Mouse (Mus musculus) kidney, postnatal 36 days (tissue): ENCODE data around the gene Tmem150c.

ENCODE experiments used
- DNase-seq, 2 experiments: peaks; one replicate each; pipeline ENCODE4 v3.0.0; 2021 to 2022; ENCODE audit warnings: mixed read lengths in 2 of 2

The Tmem150c gene

DNA sequence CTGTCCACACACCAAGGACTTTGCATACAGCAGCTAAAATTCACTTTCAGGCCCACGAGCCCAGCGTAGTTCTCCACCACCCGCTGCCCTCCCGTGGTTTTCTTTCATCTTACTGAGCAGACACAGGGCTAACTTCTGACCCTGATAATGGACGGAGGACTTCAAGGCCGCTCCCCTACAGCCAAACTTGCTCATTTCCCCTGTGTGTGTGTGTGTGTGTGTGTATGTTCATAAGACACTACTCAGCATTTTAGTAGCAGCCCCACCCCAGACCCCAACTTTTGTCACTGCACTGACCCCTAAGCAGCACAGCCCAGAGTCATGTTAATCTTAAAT is at the start of gene Tmem150c:
TSS of gene Tmem150c (minus strand) at position 171 of the 336 bp plus-strand sequence.
- DNase-seq = no peak

DNA sequence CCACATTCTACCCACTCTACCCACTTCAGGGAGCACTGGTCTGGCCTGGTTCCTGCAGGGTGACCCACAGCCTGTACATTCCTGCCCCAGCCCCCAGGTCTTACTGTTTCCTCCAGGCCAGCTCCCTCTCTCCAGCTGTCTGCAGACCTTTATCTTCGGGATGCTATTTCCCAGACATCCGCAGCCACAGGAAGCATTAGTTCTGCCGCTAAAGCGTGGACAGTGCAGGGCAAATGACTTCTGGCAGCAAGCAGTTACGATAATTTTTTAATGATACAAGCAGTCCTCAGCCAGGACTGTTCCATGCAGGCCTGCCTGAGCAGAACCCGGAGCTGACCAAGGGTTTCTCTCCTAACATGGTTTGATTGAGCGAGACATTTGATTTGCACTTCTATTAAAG is 49.5 kb upstream of the Tmem150c start:
- no peak for DNase-seq

DNA sequence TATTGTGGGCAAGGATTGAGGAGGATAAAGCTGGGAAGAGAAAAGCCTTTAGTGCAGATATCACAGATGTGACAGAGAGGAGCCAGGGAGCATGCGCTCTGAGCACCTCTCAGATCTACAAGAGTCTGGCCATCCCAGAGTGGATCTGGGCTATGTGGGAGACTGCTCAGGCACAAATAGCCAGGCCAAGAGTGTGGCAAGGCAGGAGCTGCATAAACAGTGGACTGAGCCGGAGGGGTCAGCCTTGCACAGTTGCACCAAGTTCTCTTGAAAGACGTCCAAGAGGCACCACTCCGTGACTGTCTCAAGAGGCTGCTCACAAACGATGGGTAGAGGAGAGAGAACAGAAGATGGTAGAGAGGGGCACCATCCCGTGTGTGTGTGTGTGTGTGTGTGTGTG is 47.1 kb upstream of the Tmem150c start:
- DNase-seq = peak; percentile 23 to 47

- DNase-seq = no peak
These were observed 46.0 kb upstream of the Tmem150c start for GRCm38 (mm10) chr5:100205519-100206189.

DNA sequence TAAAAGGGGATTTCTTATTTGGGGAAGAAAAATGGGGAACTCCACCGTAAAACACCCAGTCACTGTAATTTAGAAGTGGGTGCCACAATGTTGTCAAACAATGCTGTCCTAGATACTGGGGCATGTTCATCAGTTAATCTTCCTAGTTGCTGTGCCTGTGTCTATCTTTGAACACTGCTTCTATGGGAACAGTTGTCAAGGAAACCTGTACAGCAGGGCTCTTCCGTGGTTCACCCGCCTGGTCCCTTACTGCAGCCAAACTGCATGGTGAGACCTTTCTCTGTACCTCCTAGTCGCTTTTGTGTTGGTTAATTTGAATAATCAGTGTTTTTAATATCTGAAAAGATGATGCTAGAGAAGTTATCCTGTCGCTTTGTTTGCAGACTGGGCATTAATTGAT is 41.2 kb upstream of the Tmem150c start:
- no peak for DNase-seq

- DNase-seq = no peak
These were observed 40.7 kb upstream of the Tmem150c start for GRCm38 (mm10) chr5:100200296-100200695.

DNA sequence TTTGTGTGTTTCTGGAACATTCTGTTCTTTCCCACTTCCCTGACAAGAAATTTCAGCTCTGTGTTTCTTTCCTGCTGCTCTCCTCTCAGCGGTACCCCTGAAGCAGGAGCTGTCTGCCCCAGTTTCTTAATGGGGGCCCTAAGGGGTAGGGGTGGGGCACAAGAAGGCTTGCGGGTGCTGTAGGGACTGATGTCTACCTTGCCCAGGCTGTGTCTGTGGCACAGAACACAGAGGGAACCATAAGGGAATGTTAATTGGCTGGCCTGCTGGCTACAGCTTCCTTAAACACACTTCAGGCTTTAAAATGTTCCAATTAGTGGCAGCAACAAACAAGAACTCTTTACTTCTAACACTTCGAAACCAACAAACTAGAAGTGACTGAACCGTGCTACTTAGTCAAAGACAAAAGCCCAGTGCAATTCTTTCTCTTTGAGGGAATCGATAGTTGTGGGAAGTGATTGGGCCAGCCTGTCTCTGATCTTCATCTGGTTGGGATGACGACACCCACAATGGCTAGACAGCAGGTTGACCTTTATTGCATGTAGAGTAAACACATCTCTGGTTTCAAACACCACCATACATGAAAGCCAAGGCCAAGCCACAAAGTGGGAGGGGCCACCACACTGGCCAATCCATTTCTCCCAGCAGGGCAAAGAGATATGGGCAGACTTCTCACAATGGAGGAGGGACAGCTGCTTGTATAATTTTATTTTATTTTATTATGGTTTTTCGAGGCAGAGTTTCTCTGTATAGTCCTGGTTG is 39.7 kb upstream of the Tmem150c start:
- no peak for DNase-seq

GRCm38 (mm10) chr5:100197476-100197875 is 37.9 kb upstream of the Tmem150c start:
- no peak for DNase-seq

DNA sequence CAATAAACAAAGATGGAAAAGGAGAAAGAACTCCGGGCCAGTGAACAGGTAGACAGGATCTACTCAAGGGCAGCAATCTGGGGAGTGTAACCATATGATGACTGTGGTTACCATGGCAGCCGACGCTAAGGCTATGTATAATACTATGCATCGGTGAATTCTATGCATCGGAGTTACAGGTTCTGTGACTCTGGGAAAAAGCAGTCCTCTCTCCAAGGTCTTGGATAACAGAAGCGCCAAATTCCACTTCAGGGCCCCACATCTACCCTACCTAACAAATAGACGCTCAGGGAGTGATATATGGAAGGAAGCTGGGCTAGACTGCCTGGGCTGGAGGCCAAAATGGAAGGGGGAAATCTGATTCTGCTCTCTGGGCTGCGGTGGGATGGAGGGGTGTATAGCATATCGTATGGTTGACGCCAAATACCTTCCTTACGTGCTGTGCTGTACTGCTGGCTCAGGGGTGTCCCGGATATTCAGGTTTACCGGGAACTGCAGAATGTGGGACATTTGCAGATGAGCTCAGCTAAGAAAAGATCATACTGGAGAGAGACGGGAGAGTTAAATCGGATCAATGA is 37.3 kb upstream of the Tmem150c start:
- DNase-seq = no peak

- DNase-seq = no peak
These were observed 36.8 kb upstream of the Tmem150c start for GRCm38 (mm10) chr5:100196397-100196796.

- no peak for DNase-seq
These were observed 32.0 kb upstream of the Tmem150c start for GRCm38 (mm10) chr5:100191438-100192190.

- no peak for DNase-seq
These were observed 27.7 kb upstream of the Tmem150c start for GRCm38 (mm10) chr5:100187035-100187901.

DNA sequence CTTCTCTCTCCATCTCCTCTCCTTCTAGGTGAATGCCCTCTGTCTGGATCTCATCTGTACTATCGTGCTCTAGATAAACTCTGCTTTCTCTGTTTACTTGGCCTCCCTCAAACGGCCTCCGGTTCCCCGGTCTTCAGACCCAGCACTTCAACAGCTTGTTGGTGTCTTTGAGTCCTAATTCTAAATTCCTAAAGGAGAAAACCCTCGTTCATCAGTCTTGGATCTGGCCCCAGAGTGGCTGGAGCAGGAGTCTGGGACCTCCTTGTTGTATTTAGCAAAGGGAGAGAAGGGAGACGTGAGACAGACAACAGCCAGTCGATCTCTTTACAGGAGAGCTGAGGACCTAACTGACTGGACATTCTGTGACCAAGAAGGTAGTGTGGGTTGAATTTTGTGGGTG is 27.0 kb upstream of the Tmem150c start:
- no peak for DNase-seq

DNA sequence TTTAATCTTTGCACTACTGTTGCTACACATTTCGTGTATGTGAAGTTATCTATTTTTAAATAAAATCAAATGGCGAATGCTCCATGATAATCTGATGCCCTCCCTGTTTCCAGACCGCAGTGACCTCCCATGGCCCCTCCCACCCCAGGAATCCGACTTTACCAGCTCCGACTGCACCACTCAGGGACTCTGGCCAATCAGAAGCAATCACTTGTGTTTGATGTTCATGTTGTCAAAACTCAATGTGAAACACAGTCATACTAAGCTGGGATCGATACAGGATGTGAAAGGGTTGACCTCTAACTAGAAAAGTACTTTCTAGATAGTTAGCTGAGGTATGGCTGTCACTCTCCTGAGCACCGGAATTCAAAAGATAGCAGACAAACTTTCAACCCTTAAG is 26.3 kb upstream of the Tmem150c start:
- DNase-seq = no peak

DNA sequence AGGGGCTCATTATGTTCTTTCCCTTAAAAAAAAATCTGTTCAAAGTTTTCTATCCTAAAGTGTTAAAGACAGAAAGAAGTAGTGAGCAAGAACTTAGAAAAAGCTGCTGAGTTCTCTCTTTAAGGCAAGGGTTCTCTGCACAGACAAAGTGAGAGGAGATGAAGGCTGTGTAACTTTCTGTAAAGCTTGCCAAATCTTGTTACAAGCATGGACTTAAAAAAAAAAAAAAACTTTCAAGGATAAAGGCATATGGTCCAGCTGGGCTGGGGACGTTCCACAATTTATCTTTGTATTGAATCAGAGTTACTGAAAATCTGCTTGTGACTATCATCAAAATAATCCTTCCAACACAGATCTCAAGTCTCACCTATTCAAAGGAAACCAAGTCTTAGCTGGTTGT is 21.4 kb upstream of the Tmem150c start:
- no peak for DNase-seq

GRCm38 (mm10) chr5:100178781-100179165 is 19.2 kb upstream of the Tmem150c start:
- DNase-seq = no peak

GRCm38 (mm10) chr5:100178122-100178780 is 18.6 kb upstream of the Tmem150c start:
- no peak for DNase-seq

DNA sequence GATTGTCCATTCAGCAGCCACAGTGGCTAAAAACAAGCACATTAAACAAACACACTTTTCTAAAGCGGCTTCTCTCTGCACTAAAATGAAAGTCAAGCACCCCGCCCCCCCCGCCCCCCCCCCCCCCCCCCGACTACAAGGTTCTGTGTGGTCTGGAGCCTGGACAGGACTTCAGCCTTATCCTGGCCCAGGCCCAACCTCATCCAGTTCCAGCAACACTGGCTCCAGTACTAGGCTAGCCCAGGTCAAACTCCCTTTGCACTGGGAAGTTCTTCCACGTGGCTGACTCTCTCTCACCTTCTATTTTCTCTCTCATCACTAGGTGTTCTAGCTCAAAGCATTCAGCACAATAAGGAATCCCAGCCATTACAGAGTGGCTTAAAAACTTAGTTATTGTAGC is 17.9 kb upstream of the Tmem150c start:
- DNase-seq = no peak

DNA sequence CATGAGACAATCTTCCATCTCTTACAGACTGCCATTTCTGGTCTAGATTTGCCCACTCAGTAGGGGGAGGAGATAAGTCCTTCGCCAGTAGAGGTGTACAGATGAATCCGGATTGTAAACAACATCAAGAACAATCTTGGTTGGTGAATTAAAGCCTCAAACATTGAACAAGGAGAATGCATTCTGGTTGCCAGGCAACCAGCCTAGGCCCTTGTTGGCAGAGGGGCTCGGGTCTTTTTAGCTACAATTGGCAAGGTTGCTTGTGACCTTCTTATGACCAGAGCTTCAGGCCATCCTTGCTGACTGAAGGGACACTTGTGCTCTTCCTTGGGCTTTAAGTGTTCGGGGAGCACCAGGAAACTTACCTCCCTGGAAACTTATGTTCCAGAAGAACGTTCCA is 16.5 kb upstream of the Tmem150c start:
- DNase-seq = no peak

DNA sequence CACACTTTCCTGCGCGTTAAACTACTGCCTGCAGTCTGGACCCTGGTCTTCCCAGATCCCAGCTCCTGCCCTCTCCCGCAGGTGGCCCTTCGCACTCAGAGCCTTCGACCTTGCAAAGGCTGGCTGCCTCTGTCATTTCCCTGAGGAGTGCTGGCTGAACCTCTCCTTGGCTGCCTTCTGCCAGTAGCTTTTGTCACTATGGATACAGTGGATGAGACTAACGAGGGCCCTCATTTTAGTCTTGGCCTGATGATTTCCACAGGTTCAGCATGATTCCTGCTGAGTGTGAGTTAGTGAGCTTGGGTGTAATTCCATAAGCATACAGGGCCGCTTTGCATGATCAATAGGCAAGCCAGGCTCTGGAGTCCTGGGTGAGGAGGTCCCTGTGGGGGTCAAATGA is 16.0 kb upstream of the Tmem150c start:
- no peak for DNase-seq

DNA sequence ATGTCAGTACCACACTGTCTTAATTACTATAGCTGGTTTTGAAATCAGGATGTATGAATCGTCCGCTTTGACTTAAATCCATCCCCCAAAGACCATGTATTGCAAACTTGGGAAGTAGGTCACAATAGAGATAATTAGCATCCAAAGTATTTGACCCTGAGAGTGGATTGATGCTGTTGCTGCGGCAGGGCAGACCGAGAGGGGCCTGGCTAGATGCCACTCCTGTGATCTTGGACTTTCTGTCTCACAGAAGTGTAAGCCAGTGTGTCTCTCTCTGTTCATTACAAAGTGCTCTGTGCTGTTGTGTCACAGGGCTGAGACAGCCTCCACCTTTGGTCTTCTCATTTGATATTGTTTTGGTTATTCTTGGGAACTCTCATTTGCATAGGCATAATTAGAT is 12.5 kb upstream of the Tmem150c start:
- no peak for DNase-seq
